Mouse (Mus musculus) bone marrow, adult 2 months (tissue): Measurements from ENCODE around the gene Mlh1. TPM values are rescaled to one million over a fixed set of nuclear protein-coding genes. Genes with fewer than 3 reads are reported as not detected.

ENCODE experiments used
- H3K27ac ChIP-seq: fragments of 200-500 bp; 2 replicates; pipeline ENCODE4 v1.5.1; 2012; ENCODE audit warnings: low read depth, mild to moderate bottlenecking, control low read depth, inconsistent platforms, low read length; ENCODE audit not compliant: control insufficient read depth, poor library complexity, insufficient read depth
- H3K4me1 ChIP-seq: fragments of 200-500 bp; 2 replicates; pipeline ENCODE4 v1.6.1; 2011; ENCODE audit warnings: low read length; ENCODE audit not compliant: control insufficient read depth, insufficient read depth
- H3K4me3 ChIP-seq: fragments of 200-500 bp; replicated peaks from 2 replicates; pipeline ENCODE3; 2011; ENCODE audit warnings: mild to moderate bottlenecking, low read depth, low read length, control low read depth; ENCODE audit not compliant: control insufficient read depth
- CTCF ChIP-seq: fragments of 200-500 bp; IDR thresholded peaks from 2 replicates; pipeline ENCODE4 v1.5.1; 2011; ENCODE audit warnings: low read length, control low read depth; ENCODE audit not compliant: control insufficient read depth, insufficient read depth
- POLR2A ChIP-seq: fragments of 200-500 bp; IDR thresholded peaks from 2 replicates; pipeline ENCODE4 v1.6.1; 2011; ENCODE audit warnings: low read depth, mild to moderate bottlenecking, control low read depth, low read length, borderline replicate concordance; ENCODE audit not compliant: control insufficient read depth
- WGBS: fragments of 180-500 bp; shearing (Covaris S2); methylation state at CpG from one replicate; pipeline ENCODE4 v1.1.7; 2018; 5-methylcytosine and 5-hydroxymethylcytosine counted together
- polyA plus RNA-seq: library from polyadenylated mRNA; stranded (reverse); fragments of >200 nt; gene quantifications from 2 replicates; pipeline ENCODE4 v1.2.4, GENCODE M21; 2011; ENCODE audit warnings: low replicate concordance; ENCODE audit not compliant: missing spikeins, insufficient read depth, insufficient read length

Mlh1 gene
- polyA plus RNA-seq, 1 experiment = 34.8 TPM

DNA sequence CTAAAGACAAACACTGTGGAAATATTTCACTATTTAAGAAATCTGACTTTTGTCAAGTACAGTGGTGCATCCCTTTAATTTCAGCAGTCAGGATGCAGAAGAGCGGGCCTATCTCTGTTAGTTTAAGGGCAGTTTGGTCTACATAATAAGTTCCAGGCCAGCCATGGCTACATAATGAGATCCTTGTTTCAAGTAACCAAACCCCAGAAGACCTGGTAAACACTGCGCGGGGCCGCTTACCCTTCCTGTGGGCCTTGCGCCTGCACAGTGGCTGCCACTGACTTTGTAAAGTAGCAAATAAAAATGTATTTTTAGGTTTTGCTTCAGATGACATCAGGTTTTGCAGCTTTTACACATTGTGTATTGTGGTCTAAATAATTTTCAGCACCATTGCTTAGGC, 48.2 kb downstream of the Mlh1 start:
- WGBS = 85% methylated on average over 5 of the region's 5 CpGs
- Histone ChIP-seq H3K4me3 (no peak overlapping the region), H3K27ac (no peak overlapping the region), H3K4me1 (no peaks in the 10 kb centered on the region; the same call in 1 of the 2 replicates)
- no peak for TF ChIP-seq CTCF
- no peak for TF ChIP-seq POLR2A

GRCm38 (mm10) chr9:111221580-111221979, 50.0 kb downstream of the Mlh1 start:
- H3K4me3 ChIP-seq = no peak overlapping the region
- TF ChIP-seq POLR2A (no peak), CTCF (no peak)
- H3K27ac ChIP-seq = no peak overlapping the region
- H3K4me1 ChIP-seq = no peaks in the 10 kb centered on the region; the same call in 1 of the 2 replicates
- WGBS = 46% methylated on average over 1 of the region's 1 CpGs

- WGBS = 36% methylated on average over 5 of the region's 5 CpGs
- Histone ChIP-seq H3K4me1 (no peaks in the 10 kb centered on the region; the same call in 1 of the 2 replicates), H3K4me3 (no peak overlapping the region), H3K27ac (peak overlapping the region; percentile 18; the same call in 1 of the 2 replicates)
- TF ChIP-seq CTCF (no peak), POLR2A (no peak)
Measured at GRCm38 (mm10) chr9:111220551-111221080, 51.0 kb downstream of the Mlh1 start.

GRCm38 (mm10) chr9:111216424-111216823, 55.2 kb downstream of the Mlh1 start:
- no peak overlapping the region for H3K4me3 ChIP-seq
- H3K4me1 ChIP-seq = peaks cover 2% of the 10 kb centered on the region
- no peak overlapping the region for H3K27ac ChIP-seq
- TF ChIP-seq CTCF (no peak), POLR2A (no peak)

DNA sequence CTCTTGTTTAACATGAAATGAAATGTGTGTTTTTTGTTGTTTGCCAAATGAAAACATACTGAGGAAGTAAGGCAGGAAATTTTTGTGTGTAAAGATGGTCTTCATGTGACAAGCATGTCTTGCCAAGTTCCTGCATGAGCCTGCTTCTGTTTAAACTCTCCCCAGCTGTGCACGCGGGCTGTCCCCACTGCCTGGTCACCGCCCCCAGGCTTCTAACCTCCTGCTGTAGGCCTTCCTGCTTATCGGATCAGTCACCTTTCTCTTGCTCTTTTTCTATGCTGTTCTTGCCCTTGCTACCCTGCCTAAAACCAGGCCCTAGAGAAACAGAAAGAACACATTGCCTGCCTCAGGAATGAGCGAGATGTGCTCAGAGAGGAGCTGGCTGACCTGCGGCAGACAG, 58.1 kb downstream of the Mlh1 start:
- TF ChIP-seq CTCF (no peak), POLR2A (no peak)

GRCm38 (mm10) chr9:111211122-111212041, 60.2 kb downstream of the Mlh1 start:
- Histone ChIP-seq H3K27ac (no peak overlapping the region), H3K4me3 (no peak overlapping the region), H3K4me1 (peaks cover 2% of the 10 kb centered on the region)
- no peak for TF ChIP-seq CTCF
- TF ChIP-seq POLR2A = no peak
- WGBS = 82% methylated on average over 10 of the region's 10 CpGs

More for the DNA sequence above, 58.1 kb downstream of the Mlh1 start:
- 30% methylated on average over 6 of the region's 6 CpGs for WGBS
- Histone ChIP-seq H3K27ac (0 out of 2 replicates have a peak overlapping the region, but pooled peaks have one; percentile 3), H3K4me1 (peaks cover 2% of the 10 kb centered on the region), H3K4me3 (no peak overlapping the region)

GRCm38 (mm10) chr9:111210412-111210811, 61.2 kb downstream of the Mlh1 start:
- peaks cover 2% of the 10 kb centered on the region for H3K4me1 ChIP-seq
- TF ChIP-seq CTCF = no peak
- TF ChIP-seq POLR2A = no peak
- H3K27ac ChIP-seq = no peak overlapping the region
- H3K4me3 ChIP-seq = no peak overlapping the region
- WGBS = 90% methylated on average over 4 of the region's 4 CpGs

DNA sequence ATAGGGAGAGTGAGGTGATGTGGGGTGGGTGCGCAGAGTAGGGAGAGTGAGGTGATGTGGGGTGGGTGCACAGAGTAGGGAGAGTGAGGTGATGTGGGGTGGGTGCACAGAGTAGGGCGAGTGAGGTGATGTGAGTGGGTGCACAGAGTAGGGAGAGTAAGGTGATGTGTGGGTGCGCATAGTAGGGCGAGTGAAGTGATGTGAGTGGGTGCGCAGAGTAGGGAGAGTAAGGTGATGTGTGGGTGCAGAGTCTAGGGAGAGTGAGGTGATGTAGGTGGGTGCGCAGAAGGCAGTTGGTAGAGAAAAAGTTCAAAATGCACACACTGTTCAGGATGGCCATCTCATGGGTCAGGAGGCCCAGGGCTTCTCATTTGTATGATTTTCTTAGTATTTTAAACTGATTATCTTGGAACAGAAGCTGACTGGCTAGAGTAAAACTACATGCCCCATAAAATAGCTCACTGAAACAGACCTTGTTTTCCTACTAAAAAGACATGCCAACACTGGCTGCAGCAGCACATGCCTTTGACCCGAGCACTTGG, 62.4 kb downstream of the Mlh1 start:
- Histone ChIP-seq H3K27ac (no peak overlapping the region), H3K4me1 (peaks cover 2% of the 10 kb centered on the region), H3K4me3 (no peak overlapping the region)
- WGBS = 90% methylated on average over 7 of the region's 7 CpGs
- TF ChIP-seq CTCF = no peak
- no peak for TF ChIP-seq POLR2A

GRCm38 (mm10) chr9:111208185-111208584, 63.4 kb downstream of the Mlh1 start:
- Histone ChIP-seq H3K27ac (no peak overlapping the region), H3K4me1 (peaks cover 2% of the 10 kb centered on the region), H3K4me3 (no peak overlapping the region)
- 94% methylated on average over 3 of the region's 3 CpGs for WGBS
- TF ChIP-seq POLR2A = no peak
- no peak for TF ChIP-seq CTCF
